Mouse (Mus musculus) lung, postnatal 0 days (tissue): ENCODE data around the gene Znrf2. TPM values are rescaled to one million over a fixed set of nuclear protein-coding genes. Genes with fewer than 3 reads are reported as not detected.
"Not testable (repeated sequence)": the region's sequence is repeated elsewhere in the genome, so short reads cannot be mapped to it uniquely, and the experiment has no call there.

Experiments used
- ATAC-seq: fragments of 200-750 bp; cut with Nextera tagmentation; 2 replicates; pipeline ENCODE4 v1.8.0; 2017; ENCODE audit warnings: moderate library complexity
- DNase-seq: peaks from one replicate; pipeline ENCODE4 v3.0.0-alpha.2; 2016; ENCODE audit warnings: low spot score
- H3K27ac ChIP-seq: fragments of 300-500 bp; sonication (generic); 2 replicates; pipeline ENCODE4 v1.5.1; 2014; ENCODE audit warnings: antibody characterized with exemption, mild to moderate bottlenecking, low read length, mixed read lengths
- H3K27me3 ChIP-seq: fragments of 300-500 bp; sonication (generic); replicated peaks from 2 replicates; pipeline ENCODE4 v1.6.1; 2014; ENCODE audit warnings: low read length, mixed read lengths; ENCODE audit not compliant: insufficient read depth
- H3K36me3 ChIP-seq: fragments of 300-500 bp; sonication (generic); 2 replicates; pipeline ENCODE4 v1.6.1; 2014; ENCODE audit warnings: low read length, mixed read lengths; ENCODE audit not compliant: insufficient read depth
- H3K4me1 ChIP-seq: fragments of 300-500 bp; sonication (generic); 2 replicates; pipeline ENCODE4 v1.6.1; 2014; ENCODE audit warnings: antibody characterized with exemption, low read depth, low read length, mixed read lengths; ENCODE audit not compliant: insufficient read depth
- H3K4me2 ChIP-seq: fragments of 300-500 bp; sonication (generic); replicated peaks from 2 replicates; pipeline ENCODE4 v1.6.1; 2014; ENCODE audit warnings: low read depth, mild to moderate bottlenecking, low read length, moderate library complexity, mixed read lengths
- H3K4me3 ChIP-seq: fragments of 300-500 bp; sonication (generic); 2 replicates; pipeline ENCODE4 v1.5.1; 2014; ENCODE audit warnings: low read depth, low read length
- H3K9ac ChIP-seq: fragments of 300-500 bp; sonication (generic); replicated peaks from 2 replicates; pipeline ENCODE4 v1.6.1; 2014; ENCODE audit warnings: low read depth, mild to moderate bottlenecking
- H3K9me3 ChIP-seq: fragments of 300-500 bp; sonication (generic); 2 replicates; pipeline ENCODE4 v1.6.1; 2016; ENCODE audit warnings: low read length, mixed read lengths
- CTCF ChIP-seq: IDR thresholded peaks from 2 replicates; pipeline ENCODE4 v1.5.1; 2016; ENCODE audit warnings: antibody characterized with exemption, mild to moderate bottlenecking
- EP300 ChIP-seq: IDR thresholded peaks from 2 replicates; pipeline ENCODE4 v1.6.1; 2016; ENCODE audit warnings: antibody characterized with exemption, mild to moderate bottlenecking, control low read depth
- WGBS: fragments of 180-500 bp; shearing (Covaris S2); extraction: QIAGEN DNeasy Blood & Tissue Kit; methylation state at CpG from one replicate; pipeline ENCODE4 v1.1.7; 2014; 5-methylcytosine and 5-hydroxymethylcytosine counted together
- polyA plus RNA-seq: library from polyadenylated mRNA; unstranded; fragments of >200 nt; fragmentation: Nextera tagmentation; extraction: Ambion mirVana; gene quantifications from 2 replicates; pipeline ENCODE4 v1.2.1, GENCODE M21; 2015

The Znrf2 gene
- polyA plus RNA-seq, 1 experiment from 2014 or later = 4.6 TPM

DNA sequence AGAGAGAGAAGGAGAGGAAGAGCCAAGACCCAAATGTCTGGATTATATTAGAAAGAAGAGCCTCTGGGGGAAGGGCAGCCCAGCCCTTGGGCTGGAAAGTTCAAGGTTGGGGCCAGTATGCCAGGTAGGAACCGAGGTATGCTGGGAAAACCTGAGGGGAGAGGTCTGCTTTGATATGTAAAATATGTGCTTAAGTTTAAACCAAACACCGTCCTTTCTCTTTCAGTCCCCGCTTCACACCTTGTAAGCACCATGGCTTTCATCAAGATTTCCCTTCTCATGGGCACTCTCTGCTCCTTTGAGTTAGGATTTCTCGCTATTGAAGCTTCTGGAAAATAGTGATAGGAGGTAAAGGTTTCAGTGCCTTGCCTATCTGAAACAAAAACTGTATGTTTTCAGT is 38.1 kb downstream of the Znrf2 start:
- 39% methylated on average over 4 of the region's 4 CpGs for WGBS

DNA sequence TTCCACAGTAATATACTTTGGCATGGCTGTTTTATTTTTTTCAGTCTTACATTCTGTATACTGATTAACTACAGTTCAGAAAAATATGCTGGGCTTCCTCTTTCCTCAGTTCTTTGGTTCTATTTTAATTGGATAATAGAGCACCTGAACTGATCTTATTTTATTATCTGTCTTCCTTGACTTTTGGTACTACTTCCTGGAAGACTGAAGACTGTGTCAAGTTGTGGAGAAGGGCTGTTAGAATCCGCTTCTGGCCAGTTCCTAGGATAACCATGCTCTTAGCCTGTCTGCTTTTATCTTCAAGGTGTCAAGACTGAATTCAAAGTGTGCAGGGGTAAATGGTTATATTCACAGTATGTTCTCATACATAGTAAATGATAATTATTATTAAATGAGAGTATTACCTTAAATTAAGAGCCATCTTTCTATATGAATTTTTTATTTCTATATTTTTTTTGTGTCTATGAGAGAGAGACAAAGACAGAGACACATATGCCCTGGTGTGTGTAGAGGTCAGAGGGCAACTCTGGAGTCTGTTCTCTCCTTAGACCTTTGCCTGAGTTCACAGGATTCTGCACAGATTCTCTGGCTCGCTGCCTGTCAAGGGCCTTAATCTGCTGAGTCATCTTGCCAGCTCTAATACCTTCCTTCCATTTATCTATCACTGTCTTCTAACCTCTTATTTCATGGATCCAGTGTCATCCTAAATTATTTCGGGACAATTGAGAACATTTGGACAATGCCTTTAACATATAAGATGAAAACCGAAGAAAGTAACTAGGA is 39.3 kb downstream of the Znrf2 start:
- Histone ChIP-seq H3K27me3 (no peaks in the 10 kb centered on the region), H3K4me2 (no peak overlapping the region), H3K27ac (no peak overlapping the region), H3K36me3 (no peaks in the 10 kb centered on the region), H3K9me3 (no peaks in the 10 kb centered on the region), H3K9ac (no peak overlapping the region), H3K4me1 (no peaks in the 10 kb centered on the region), H3K4me3 (no peak overlapping the region)
- TF ChIP-seq CTCF = no peak
- no peak for TF ChIP-seq EP300
- DNase-seq (no peak), ATAC-seq (no peak)
- 75% methylated on average over 4 of the region's 4 CpGs for WGBS

More for the DNA sequence above, 38.1 kb downstream of the Znrf2 start:
- ATAC-seq (no peak), DNase-seq (peak; percentile 38)
- H3K4me3 ChIP-seq = no peak overlapping the region
- no peaks in the 10 kb centered on the region for H3K36me3 ChIP-seq
- H3K9me3 ChIP-seq = no peaks in the 10 kb centered on the region
- H3K9ac ChIP-seq = no peak overlapping the region
- H3K27me3 ChIP-seq = no peaks in the 10 kb centered on the region
- H3K27ac ChIP-seq = no peak overlapping the region
- no peak overlapping the region for H3K4me2 ChIP-seq
- H3K4me1 ChIP-seq = no peaks in the 10 kb centered on the region
- TF ChIP-seq EP300 = no peak
- TF ChIP-seq CTCF = no peak

DNA sequence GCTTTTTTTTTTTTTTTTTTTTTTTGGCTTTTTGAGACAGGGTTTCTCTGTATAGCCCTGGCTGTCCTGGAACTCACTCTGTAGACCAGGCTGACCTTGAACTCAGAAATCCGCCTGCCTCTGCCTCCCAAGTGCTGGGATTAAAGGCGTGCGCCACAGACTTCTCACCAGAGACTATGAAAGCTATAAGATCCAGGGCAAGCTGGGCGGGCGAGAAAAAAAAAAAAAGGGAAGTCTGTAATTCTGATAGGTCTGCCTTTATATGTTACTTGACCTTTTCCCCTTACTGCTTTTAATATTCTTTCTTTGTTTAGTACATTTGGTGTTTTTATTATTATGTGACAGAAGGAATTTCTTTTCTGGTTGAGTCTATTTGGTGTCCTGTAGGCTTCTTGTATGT is 42.4 kb downstream of the Znrf2 start:
- not testable (repeated sequence) for H3K4me1 ChIP-seq, DNase-seq, H3K4me2 ChIP-seq, H3K4me3 ChIP-seq, H3K9ac ChIP-seq, H3K27ac ChIP-seq, ATAC-seq, H3K36me3 ChIP-seq, H3K27me3 ChIP-seq, H3K9me3 ChIP-seq
- 86% methylated on average over 5 of the region's 5 CpGs for WGBS

DNA sequence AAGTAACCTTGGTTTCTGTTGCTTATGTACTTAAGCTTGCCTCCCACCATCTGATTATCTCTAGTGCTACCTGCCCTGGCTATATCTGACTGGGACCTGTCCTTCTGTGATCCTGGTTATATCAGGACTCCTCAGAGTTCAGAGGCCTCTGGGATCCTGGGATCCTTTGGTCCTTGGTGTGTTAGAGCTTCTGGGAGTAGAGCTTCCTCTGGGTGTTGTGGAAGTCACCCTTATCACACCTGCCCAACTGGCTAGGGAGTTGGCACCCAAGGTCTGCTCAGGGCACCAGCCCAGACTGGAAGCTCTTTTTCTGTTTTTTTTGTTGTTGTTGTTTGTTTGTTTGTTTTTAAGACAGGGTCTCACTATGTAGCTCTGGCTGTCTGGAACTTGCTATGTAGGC is 43.5 kb downstream of the Znrf2 start:
- no peak overlapping the region for H3K9ac ChIP-seq
- no peak overlapping the region for H3K4me2 ChIP-seq
- no peaks in the 10 kb centered on the region for H3K36me3 ChIP-seq
- H3K4me1 ChIP-seq = no peaks in the 10 kb centered on the region
- DNase-seq = no peak
- H3K27me3 ChIP-seq = no peaks in the 10 kb centered on the region
- no peak for ATAC-seq
- H3K27ac ChIP-seq = no peak overlapping the region
- H3K4me3 ChIP-seq = no peak overlapping the region
- H3K9me3 ChIP-seq = no peaks in the 10 kb centered on the region
- TF ChIP-seq EP300 (no peak), CTCF (no peak)

DNA sequence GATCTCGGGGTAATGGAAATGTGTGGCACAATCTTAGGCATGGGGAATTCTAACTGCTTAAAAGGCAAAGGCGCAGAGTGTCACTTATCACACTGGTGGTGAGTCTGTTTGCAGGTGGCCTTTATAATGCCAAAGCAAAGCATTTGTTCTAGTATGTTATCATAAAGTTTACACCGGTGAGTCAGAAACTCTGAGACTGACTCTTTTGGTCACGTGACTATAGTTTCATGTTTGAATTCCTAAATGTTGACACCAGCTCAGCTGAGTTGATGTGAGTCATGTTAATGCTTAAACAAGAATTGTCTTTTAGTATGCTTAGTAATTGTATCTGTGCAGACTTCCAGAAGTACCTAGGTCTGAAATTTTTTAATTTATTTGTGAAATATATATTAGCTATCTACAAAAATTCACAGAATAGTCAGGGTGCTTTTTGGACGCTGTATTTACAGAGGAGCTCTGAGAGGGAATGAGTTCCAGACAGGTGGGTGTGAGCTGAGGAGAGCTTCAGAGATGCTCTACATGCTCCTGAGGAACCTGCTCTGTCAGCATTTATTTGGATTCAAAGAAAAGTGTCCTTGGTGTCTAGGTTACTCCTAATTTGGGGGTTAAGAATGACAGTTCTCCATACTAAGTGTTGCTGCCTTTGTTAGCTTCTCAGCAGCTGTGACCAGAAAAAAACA is 50.2 kb downstream of the Znrf2 start:
- H3K4me3 ChIP-seq = no peak overlapping the region
- no peak overlapping the region for H3K4me2 ChIP-seq
- TF ChIP-seq EP300 = peak; percentile 72
- no peak for TF ChIP-seq CTCF
- WGBS = 64% methylated on average over 5 of the region's 5 CpGs
- no peaks in the 10 kb centered on the region for H3K36me3 ChIP-seq
- no peaks in the 10 kb centered on the region for H3K27me3 ChIP-seq
- ATAC-seq (peak; percentile 76), DNase-seq (peak; percentile 89)
- no peak overlapping the region for H3K9ac ChIP-seq
- no peaks in the 10 kb centered on the region for H3K4me1 ChIP-seq
- no peaks in the 10 kb centered on the region for H3K9me3 ChIP-seq
- peak overlapping the region; percentile 43; the same call in 1 of the 2 replicates for H3K27ac ChIP-seq

DNA sequence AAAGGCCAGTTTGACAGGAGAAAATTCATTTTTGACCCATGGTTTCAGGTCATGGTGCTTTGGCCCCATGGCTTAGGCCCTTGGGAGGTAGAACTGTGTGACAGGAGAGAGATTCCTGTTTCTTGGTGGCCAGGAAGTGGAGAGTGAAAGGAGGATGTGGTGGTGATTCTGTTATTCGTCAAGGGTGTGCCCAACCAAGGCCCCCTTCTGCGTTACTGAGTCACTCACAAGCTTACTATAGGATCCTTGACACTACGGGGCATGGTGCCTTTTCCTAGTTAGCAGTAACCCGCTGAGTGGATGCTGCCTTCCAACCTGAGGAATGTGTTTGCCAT is 50.7 kb downstream of the Znrf2 start:
- DNase-seq (no peak), ATAC-seq (no peak)
- no peaks in the 10 kb centered on the region for H3K9me3 ChIP-seq
- H3K4me3 ChIP-seq = no peak overlapping the region
- H3K36me3 ChIP-seq = no peaks in the 10 kb centered on the region
- WGBS = 60% methylated on average over 4 of the region's 4 CpGs
- no peak overlapping the region for H3K9ac ChIP-seq
- H3K27ac ChIP-seq = peak overlapping the region; percentile 32; the same call in 1 of the 2 replicates
- H3K27me3 ChIP-seq = no peaks in the 10 kb centered on the region
- no peak overlapping the region for H3K4me2 ChIP-seq
- H3K4me1 ChIP-seq = no peaks in the 10 kb centered on the region
- TF ChIP-seq CTCF (no peak), EP300 (no peak)
